Mouse (Mus musculus) forebrain, embryonic 16.5 days (tissue): Measurements from ENCODE around the gene Tbc1d9. TPM values are rescaled to one million over a fixed set of nuclear protein-coding genes. Genes with fewer than 3 reads are reported as not detected.

Experiments used
- ATAC-seq: fragments of 200-750 bp; cut with Nextera tagmentation; 2 replicates; pipeline ENCODE4 v1.8.0; 2017; ENCODE audit warnings: mild to moderate bottlenecking, moderate library complexity
- H3K27ac ChIP-seq: fragments of 300-500 bp; sonication (generic); 2 replicates; pipeline ENCODE4 v1.5.1; 2014; ENCODE audit warnings: low read length, control low read depth
- H3K27me3 ChIP-seq: fragments of 300-500 bp; sonication (generic); replicated peaks from 2 replicates; pipeline ENCODE4 v1.6.1; 2014; ENCODE audit warnings: low read length; ENCODE audit not compliant: control insufficient read depth, insufficient read depth
- H3K36me3 ChIP-seq: fragments of 300-500 bp; sonication (generic); 2 replicates; pipeline ENCODE4 v1.6.1; 2014; ENCODE audit not compliant: control insufficient read depth, insufficient read depth
- H3K4me1 ChIP-seq: fragments of 300-500 bp; sonication (generic); replicated peaks from 2 replicates; pipeline ENCODE4 v1.6.1; 2014; ENCODE audit warnings: low read length; ENCODE audit not compliant: control insufficient read depth, insufficient read depth
- H3K4me2 ChIP-seq: fragments of 300-500 bp; sonication (generic); 2 replicates; pipeline ENCODE4 v1.6.1; 2014; ENCODE audit warnings: mild to moderate bottlenecking, low read length, control low read depth
- H3K4me3 ChIP-seq: fragments of 300-500 bp; sonication (generic); replicated peaks from 2 replicates; pipeline ENCODE4 v1.5.1; 2014; ENCODE audit warnings: mild to moderate bottlenecking, low read length, control low read depth
- H3K9ac ChIP-seq: fragments of 300-500 bp; sonication (generic); replicated peaks from 2 replicates; pipeline ENCODE4 v1.6.1; 2014; ENCODE audit warnings: low read depth, low read length, control low read depth
- H3K9me3 ChIP-seq: fragments of 300-500 bp; sonication (generic); 2 replicates; pipeline ENCODE4 v1.6.1; 2016; ENCODE audit warnings: low read length; ENCODE audit not compliant: control insufficient read depth
- WGBS: fragments of 180-500 bp; shearing (Covaris S2); extraction: QIAGEN DNeasy Blood & Tissue Kit; methylation state at CpG from one replicate; pipeline ENCODE4 v1.1.7; 2014; 5-methylcytosine and 5-hydroxymethylcytosine counted together
- polyA plus RNA-seq: library from polyadenylated mRNA; unstranded; fragments of >200 nt; fragmentation: Nextera tagmentation; extraction: Ambion mirVana; gene quantifications from 2 replicates; pipeline ENCODE4 v1.2.1, GENCODE M21; 2015

Tbc1d9 gene
- polyA plus RNA-seq, 1 experiment from 2014 or later: 15.1 TPM

DNA sequence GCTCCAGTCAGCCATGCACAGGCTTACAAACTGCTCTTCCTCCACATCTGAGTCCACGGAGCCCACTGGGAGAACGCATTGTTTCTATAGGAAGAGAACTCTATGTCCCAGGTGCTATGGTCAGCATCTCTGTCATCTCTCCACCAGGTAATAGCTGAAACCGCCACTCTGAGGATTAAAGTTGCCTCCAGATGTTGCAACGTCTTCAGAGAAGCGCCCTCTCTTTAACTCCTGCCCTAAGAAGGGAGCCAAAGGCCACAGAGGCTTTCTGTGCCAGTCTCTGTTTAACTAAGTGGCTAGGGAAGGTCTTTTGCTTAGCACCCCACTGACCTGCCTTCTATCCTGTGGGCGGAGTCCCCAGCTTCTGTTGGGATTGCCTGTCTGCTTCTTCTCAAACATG is 85.7 kb downstream of the Tbc1d9 start:
- H3K27me3 ChIP-seq: no peaks in the 10 kb centered on the region
- no peak overlapping the region for H3K4me2 ChIP-seq
- peaks cover 14% of the 10 kb centered on the region for H3K36me3 ChIP-seq
- no peaks in the 10 kb centered on the region for H3K4me1 ChIP-seq
- no peak for ATAC-seq
- H3K9ac ChIP-seq: no peak overlapping the region
- no peaks in the 10 kb centered on the region for H3K9me3 ChIP-seq
- 84% methylated on average over 6 of the region's 6 CpGs for WGBS
- H3K27ac ChIP-seq: no peak overlapping the region
- no peak overlapping the region for H3K4me3 ChIP-seq

- Histone ChIP-seq H3K9ac (no peak overlapping the region), H3K9me3 (no peaks in the 10 kb centered on the region), H3K4me1 (no peaks in the 10 kb centered on the region), H3K27me3 (no peaks in the 10 kb centered on the region), H3K27ac (no peak overlapping the region), H3K36me3 (peaks cover 17% of the 10 kb centered on the region), H3K4me2 (no peak overlapping the region), H3K4me3 (no peak overlapping the region)
- 36% methylated on average over 14 of the region's 14 CpGs for WGBS
- ATAC-seq: no peak
Observed at GRCm38 (mm10) chr8:83251362-83252246, 86.5 kb downstream of the Tbc1d9 start.

DNA sequence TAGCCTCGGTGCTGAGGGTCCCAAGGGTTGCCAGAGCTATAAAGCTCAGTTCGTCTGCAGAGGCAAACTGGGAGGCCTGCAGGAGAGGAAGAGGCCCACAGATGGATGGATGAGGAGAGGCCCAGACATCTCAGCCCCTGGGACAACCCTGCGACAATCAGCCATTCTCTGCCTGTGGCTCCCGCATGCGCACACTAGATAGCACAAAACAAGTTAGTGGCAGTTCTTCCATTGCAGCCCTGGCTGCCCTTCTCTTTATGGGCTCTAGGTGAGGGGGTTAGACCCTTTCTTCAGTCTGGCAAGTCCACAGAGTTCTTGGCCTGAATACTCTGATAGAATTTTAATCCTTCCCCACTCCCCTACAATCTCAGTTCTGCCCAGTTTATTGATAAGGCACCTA is 87.6 kb downstream of the Tbc1d9 start:
- Histone ChIP-seq H3K27ac (no peak overlapping the region), H3K4me1 (no peaks in the 10 kb centered on the region), H3K9ac (no peak overlapping the region), H3K4me2 (no peak overlapping the region), H3K9me3 (no peaks in the 10 kb centered on the region), H3K4me3 (no peak overlapping the region), H3K36me3 (peaks cover 20% of the 10 kb centered on the region), H3K27me3 (no peaks in the 10 kb centered on the region)
- 89% methylated on average over 5 of the region's 5 CpGs for WGBS
- no peak for ATAC-seq

DNA sequence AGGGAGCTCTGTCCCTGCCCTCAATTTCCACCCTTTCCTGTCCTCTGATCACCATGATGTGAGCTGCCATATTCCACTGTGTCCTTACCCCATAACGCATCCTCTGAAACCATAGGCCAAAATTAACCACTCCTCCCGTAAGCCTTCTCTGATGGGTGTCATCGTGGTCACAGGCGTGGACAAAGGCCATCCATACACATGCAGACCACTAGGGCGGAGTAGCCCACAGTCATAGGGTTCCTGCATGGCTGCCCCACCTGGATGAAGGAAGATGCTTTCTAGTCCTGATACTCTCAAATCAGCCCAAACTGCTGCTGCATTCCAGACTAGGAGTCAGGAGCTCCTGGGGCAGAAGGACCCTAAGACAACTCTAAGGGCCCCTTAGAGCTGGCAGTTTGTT is 92.5 kb downstream of the Tbc1d9 start:
- Histone ChIP-seq H3K4me3 (no peak overlapping the region), H3K9ac (no peak overlapping the region), H3K27me3 (no peaks in the 10 kb centered on the region), H3K4me2 (no peak overlapping the region), H3K27ac (no peak overlapping the region), H3K4me1 (no peaks in the 10 kb centered on the region), H3K36me3 (peaks cover 25% of the 10 kb centered on the region), H3K9me3 (no peaks in the 10 kb centered on the region)
- no peak for ATAC-seq
- WGBS: 97% methylated on average over 5 of the region's 5 CpGs

DNA sequence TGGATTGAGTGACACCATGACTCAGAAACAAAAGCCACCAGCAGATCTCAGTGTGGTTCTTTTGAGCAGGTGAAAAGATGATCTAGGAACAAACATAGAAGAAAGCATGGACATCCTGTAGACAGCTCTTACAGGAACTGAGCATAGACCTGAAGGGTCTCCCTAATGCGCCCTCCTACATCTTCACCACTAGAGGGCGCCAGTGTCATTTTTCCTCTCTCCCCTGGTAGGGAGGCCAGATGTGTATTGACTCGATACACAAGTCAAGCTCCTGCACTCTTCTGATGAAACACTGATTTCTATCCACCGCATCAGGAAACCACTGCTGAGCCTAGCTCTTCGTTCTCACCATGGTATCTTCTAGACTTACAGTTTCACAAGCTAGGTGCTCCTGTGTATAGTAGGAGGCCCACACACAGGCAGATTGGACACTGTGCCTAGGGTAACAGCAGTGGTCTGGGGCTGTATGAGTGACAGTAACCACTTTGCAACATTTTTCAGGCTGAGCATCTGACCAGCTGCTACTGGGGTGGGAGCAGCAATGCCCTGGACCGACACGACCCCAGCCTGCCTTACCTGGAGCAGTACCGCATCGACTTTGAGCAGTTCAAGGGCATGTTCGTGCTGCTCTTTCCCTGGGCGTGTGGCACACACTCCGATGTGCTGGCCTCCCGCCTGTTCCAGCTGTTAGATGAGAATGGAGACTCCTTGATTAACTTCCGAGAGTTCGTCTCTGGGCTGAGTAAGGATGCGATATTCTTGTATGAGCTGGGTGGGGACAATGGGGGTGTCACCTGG is 95.5 kb downstream of the Tbc1d9 start:
- H3K27ac ChIP-seq: no peak overlapping the region
- H3K27me3 ChIP-seq: no peaks in the 10 kb centered on the region
- no peaks in the 10 kb centered on the region for H3K9me3 ChIP-seq
- H3K9ac ChIP-seq: no peak overlapping the region
- H3K4me1 ChIP-seq: no peaks in the 10 kb centered on the region
- no peak overlapping the region for H3K4me2 ChIP-seq
- H3K36me3 ChIP-seq: peaks cover 25% of the 10 kb centered on the region
- no peak overlapping the region for H3K4me3 ChIP-seq
- ATAC-seq: peak; percentile 85
- WGBS: 72% methylated on average over 16 of the region's 16 CpGs

DNA sequence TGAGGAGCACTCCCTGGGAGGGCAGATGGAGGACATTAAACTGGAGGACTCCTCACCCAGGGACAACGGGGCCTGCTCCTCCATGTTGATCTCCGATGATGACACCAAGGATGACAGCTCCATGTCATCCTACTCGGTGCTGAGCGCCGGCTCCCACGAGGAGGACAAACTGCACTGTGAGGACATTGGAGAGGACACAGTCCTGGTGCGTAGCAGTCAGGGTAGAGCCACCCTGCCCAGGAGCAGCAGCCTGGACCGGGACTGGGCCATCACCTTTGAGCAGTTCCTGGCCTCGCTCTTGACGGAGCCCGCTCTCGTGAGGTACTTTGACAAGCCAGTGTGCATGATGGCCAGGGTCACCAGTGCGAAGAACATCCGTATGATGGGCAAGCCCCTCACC is 106.0 kb downstream of the Tbc1d9 start:
- H3K9me3 ChIP-seq: no peaks in the 10 kb centered on the region
- H3K36me3 ChIP-seq: peaks cover 12% of the 10 kb centered on the region
- no peaks in the 10 kb centered on the region for H3K27me3 ChIP-seq
- no peaks in the 10 kb centered on the region for H3K4me1 ChIP-seq
- no peak overlapping the region for H3K4me2 ChIP-seq
- no peak overlapping the region for H3K9ac ChIP-seq
- WGBS: 94% methylated on average over 14 of the region's 14 CpGs
- no peak for ATAC-seq
- no peak overlapping the region for H3K4me3 ChIP-seq
- no peak overlapping the region for H3K27ac ChIP-seq

DNA sequence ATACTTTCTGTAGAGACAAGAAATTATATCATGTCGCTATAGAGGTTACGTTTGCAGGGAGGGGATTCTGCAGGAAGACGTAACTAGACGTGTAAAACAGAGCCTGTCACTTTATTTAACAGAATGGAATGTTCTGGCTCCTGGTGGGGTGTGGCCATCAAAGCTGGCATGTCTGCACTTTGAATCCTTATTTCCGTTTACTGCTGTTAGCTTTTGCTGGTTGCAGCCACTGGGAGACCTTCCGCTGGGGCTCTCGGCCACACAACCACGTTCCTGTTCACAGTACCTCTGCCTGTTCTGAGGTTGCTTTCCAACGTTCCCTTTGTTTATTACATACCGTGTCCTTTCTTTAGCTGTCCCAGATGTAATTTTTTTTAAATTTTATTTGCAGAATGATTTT is 107.3 kb downstream of the Tbc1d9 start:
- Histone ChIP-seq H3K36me3 (peaks cover 7% of the 10 kb centered on the region), H3K27me3 (no peaks in the 10 kb centered on the region), H3K9ac (no peak overlapping the region), H3K4me3 (no peak overlapping the region), H3K9me3 (no peaks in the 10 kb centered on the region), H3K4me1 (no peaks in the 10 kb centered on the region), H3K4me2 (no peak overlapping the region), H3K27ac (no peak overlapping the region)
- WGBS: 85% methylated on average over 10 of the region's 10 CpGs
- ATAC-seq: no peak

- no peak overlapping the region for H3K27ac ChIP-seq
- 69% methylated on average over 11 of the region's 11 CpGs for WGBS
Observed at GRCm38 (mm10) chr8:83274470-83274869, 109.3 kb downstream of the Tbc1d9 start.

GRCm38 (mm10) chr8:83278431-83278830 is 113.3 kb downstream of the Tbc1d9 start:
- Histone ChIP-seq H3K4me3 (no peak overlapping the region), H3K4me1 (no peaks in the 10 kb centered on the region), H3K27me3 (no peaks in the 10 kb centered on the region), H3K27ac (no peak overlapping the region), H3K9me3 (no peaks in the 10 kb centered on the region), H3K36me3 (no peaks in the 10 kb centered on the region), H3K9ac (no peak overlapping the region), H3K4me2 (no peak overlapping the region)
- 86% methylated on average over 6 of the region's 6 CpGs for WGBS
- no peak for ATAC-seq

More at GRCm38 (mm10) chr8:83274470-83274869, 109.3 kb downstream of the Tbc1d9 start:
- ATAC-seq: no peak
- Histone ChIP-seq H3K27me3 (no peaks in the 10 kb centered on the region), H3K4me2 (no peak overlapping the region), H3K9me3 (no peaks in the 10 kb centered on the region), H3K9ac (no peak overlapping the region), H3K4me1 (no peaks in the 10 kb centered on the region), H3K36me3 (peaks cover 7% of the 10 kb centered on the region), H3K4me3 (no peak overlapping the region)
